ENCODE assay signal across 9 mouse cellular contexts in the genomic region with DNA sequence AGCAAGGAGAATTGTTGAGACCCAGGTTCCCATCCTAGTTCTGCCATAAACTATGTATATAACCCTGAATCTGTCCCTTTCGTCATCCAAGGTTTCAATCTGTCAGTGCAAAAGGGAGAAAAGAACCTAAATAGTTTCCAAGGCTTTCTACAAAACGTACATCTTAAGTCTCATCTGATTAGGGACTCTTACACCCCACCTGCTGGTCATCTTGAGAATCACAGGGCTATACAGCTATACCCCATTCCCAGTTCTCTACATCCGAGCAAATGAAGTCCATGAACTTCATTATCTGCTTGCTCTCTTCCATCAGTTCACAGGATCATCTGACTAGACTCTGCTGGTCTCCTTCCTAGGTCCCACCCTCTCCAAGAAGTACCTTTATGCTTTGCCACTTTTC. TPM values are rescaled to one million over a fixed set of nuclear protein-coding genes. Genes with fewer than 3 reads are reported as not detected.
A peak's percentile ranks its signal among the peaks of the same experiment; 100 is the strongest.
DNase-seq lines count a peak whose midpoint lies in the region; ATAC-seq and TF ChIP-seq lines count a peak whose summit lies in the region.
"Had no signal": no experiment of that assay in that cellular context is flagged by ENCODE, and none has a peak within 500 bp of the region (broad histone marks: within the 10 kb centered on the region; RNA-seq: fewer than 3 reads in every experiment).

No protein-coding gene starts in this region.

- H3K4me2 ChIP-seq in kidney, embryonic 16.5 days (replicated peaks; ENCODE audit: low read depth, low read length): no peak overlapping the region
- H3K4me2 ChIP-seq in forebrain, postnatal 0 days (ENCODE audit: low read depth): no peak overlapping the region
- H3K4me2 ChIP-seq in limb, embryonic 14.5 days (replicated peaks; ENCODE audit: low read depth, low read length, severe bottlenecking): no peak overlapping the region
- H3K4me2 ChIP-seq: limb, embryonic 15.5 days had no signal

- H3K9me3 ChIP-seq in kidney, embryonic 16.5 days (ENCODE audit: low read length): no peaks in the 10 kb centered on the region
- H3K9me3 ChIP-seq in forebrain, postnatal 0 days (ENCODE audit: low read length): no peaks in the 10 kb centered on the region
- H3K9me3 ChIP-seq in limb, embryonic 14.5 days (ENCODE audit: control insufficient read depth, low read length): no peaks in the 10 kb centered on the region
- H3K9me3 ChIP-seq: limb, embryonic 15.5 days had no signal

- H3K9ac ChIP-seq in kidney, embryonic 16.5 days (replicated peaks; ENCODE audit: low read length): no peak overlapping the region
- no peak overlapping the region for H3K9ac ChIP-seq in forebrain, postnatal 0 days
- H3K9ac ChIP-seq in limb, embryonic 14.5 days (ENCODE audit: low read depth, low read length, severe bottlenecking): no peak overlapping the region
- H3K9ac ChIP-seq: limb, embryonic 15.5 days had no signal

- no peak overlapping the region for H3K27ac ChIP-seq in kidney, embryonic 16.5 days (ENCODE audit: low read length)
- no peak overlapping the region for H3K27ac ChIP-seq in forebrain, postnatal 0 days (ENCODE audit: low read depth, low read length)
- H3K27ac ChIP-seq in limb, embryonic 14.5 days (replicated peaks; ENCODE audit: low read depth, low read length): no peak overlapping the region
- H3K27ac ChIP-seq: limb, embryonic 15.5 days had no signal

- WGBS in kidney, embryonic 16.5 days: 56% methylated on average over 3 of the region's 3 CpGs
- WGBS in forebrain, postnatal 0 days: 45% methylated on average over 3 of the region's 3 CpGs
- WGBS in limb, embryonic 14.5 days: 36% methylated on average over 3 of the region's 3 CpGs

- peaks cover 19% of the 10 kb centered on the region; the same call in 1 of the 2 replicates for H3K36me3 ChIP-seq in kidney, embryonic 16.5 days (ENCODE audit: insufficient read depth, low read length)
- H3K36me3 ChIP-seq in forebrain, postnatal 0 days (ENCODE audit: insufficient read depth): no peaks in the 10 kb centered on the region; the same call in 1 of the 2 replicates
- peaks cover 20% of the 10 kb centered on the region for H3K36me3 ChIP-seq in limb, embryonic 14.5 days (ENCODE audit: control insufficient read depth, insufficient read depth, low read length)

- no peak for TF ChIP-seq POLR2A in limb, embryonic 14.5 days (IDR thresholded peaks at IDR 0.05; ENCODE audit: borderline replicate concordance, extremely low read depth, insufficient read depth, insufficient read length)

- TF ChIP-seq CTCF in forebrain, postnatal 0 days (IDR thresholded peaks at IDR 0.05; ENCODE audit: low read depth): peak; percentile 68

- DNase-seq in adrenal gland, postnatal 10 days: peak; percentile 48
- DNase-seq in adrenal gland, postnatal 4 days (ENCODE audit: low spot score in 2 of 2): no peak
- peak; percentile 29 for DNase-seq in kidney, adult 11 months
- peak; percentile 71 for DNase-seq in NIH3T3 (ENCODE audit: low read depth)
- peak; percentile 66 for DNase-seq in forebrain, postnatal 0 days
- DNase-seq in limb, embryonic 14.5 days (ENCODE audit: low spot score): peak; percentile 53
- DNase-seq in thymus, postnatal 25 days: peak; percentile 24

- ATAC-seq in kidney, embryonic 16.5 days (ENCODE audit: low FRiP score, low TSS enrichment): no peak
- ATAC-seq in forebrain, postnatal 0 days: peak; percentile 63; the same call in 1 of the 2 replicates
- no peak; the same call in 1 of the 2 replicates for ATAC-seq in limb, embryonic 14.5 days (ENCODE audit: low FRiP score, low read depth)

- H3K4me1 ChIP-seq in kidney, embryonic 16.5 days (ENCODE audit: insufficient read depth, low read length): peaks cover 4% of the 10 kb centered on the region
- no peaks in the 10 kb centered on the region for H3K4me1 ChIP-seq in forebrain, postnatal 0 days (ENCODE audit: insufficient read depth)
- peaks cover 1% of the 10 kb centered on the region; the same call in 1 of the 2 replicates for H3K4me1 ChIP-seq in limb, embryonic 14.5 days (ENCODE audit: control insufficient read depth, insufficient read depth, low read length)

- H3K27me3 ChIP-seq in kidney, embryonic 16.5 days (ENCODE audit: insufficient read depth, low read length): no peaks in the 10 kb centered on the region
- H3K27me3 ChIP-seq in forebrain, postnatal 0 days (ENCODE audit: insufficient read depth, low read length): no peaks in the 10 kb centered on the region
- H3K27me3 ChIP-seq in limb, embryonic 14.5 days (ENCODE audit: control insufficient read depth, insufficient read depth, low read length): no peaks in the 10 kb centered on the region
- H3K27me3 ChIP-seq: limb, embryonic 15.5 days had no signal

- no peak overlapping the region for H3K4me3 ChIP-seq in kidney, embryonic 16.5 days (ENCODE audit: low read length)
- no peak overlapping the region for H3K4me3 ChIP-seq in forebrain, postnatal 0 days (ENCODE audit: low read depth, low read length)
- no peak overlapping the region for H3K4me3 ChIP-seq in limb, embryonic 14.5 days (replicated peaks; ENCODE audit: low read length)
- H3K4me3 ChIP-seq: limb, embryonic 15.5 days had no signal

RNA-seq across cellular contexts. Expression of gene Las1l, which starts 6.0 kb away (rescaled TPM):
- total RNA-seq in adrenal gland, postnatal 10 days (2021): 10 to 100 TPM; 37.4 to 42.4 TPM
- total RNA-seq in adrenal gland, postnatal 4 days (2021): 10 to 100 TPM; 53.3 to 57.3 TPM
- polyA plus RNA-seq in kidney, embryonic 16.5 days (2015; fragmentation: Nextera tagmentation; extraction: Ambion mirVana): 72.8 and 74.0 TPM in 2 replicates
- total RNA-seq in forebrain, postnatal 0 days (2014; rRNA removed): 33.3 and 51.2 TPM in 2 replicates
- polyA plus RNA-seq in forebrain, postnatal 0 days (2015; fragmentation: Nextera tagmentation; extraction: Ambion mirVana): 33.1 and 54.4 TPM in 2 replicates
- polyA plus RNA-seq in limb, embryonic 14.5 days (2012; rRNA removed): 21.9 and 25.3 TPM in 2 replicates
- polyA plus RNA-seq in limb, embryonic 14.5 days (2014; fragmentation: Nextera tagmentation; extraction: Ambion mirVana): 34.5 and 37.1 TPM in 2 replicates

Comparison
In these comparisons a context has a peak if more than half of its experiments do, and no peak if none do; other contexts are left out.
1. DNase-seq: peak in adrenal gland, postnatal 10 days (single experiment), kidney, adult 11 months (single experiment), NIH3T3 (single experiment), forebrain, postnatal 0 days (single experiment), limb, embryonic 14.5 days (single experiment) and thymus, postnatal 25 days (single experiment); none in adrenal gland, postnatal 4 days (0 of 2).